In genomic region chr3:57288944-57289491, GRCm38 (mm10) we compare ENCODE assay signal across 15 mouse cellular contexts. TPM values are rescaled to one million over a fixed set of nuclear protein-coding genes. Genes with fewer than 3 reads are reported as not detected.
DNase-seq lines count a peak whose midpoint lies in the region; ATAC-seq and TF ChIP-seq lines count a peak whose summit lies in the region.
"Had no signal": no experiment of that assay in that cellular context is flagged by ENCODE, and none has a peak within 500 bp of the region (broad histone marks: within the 10 kb centered on the region; RNA-seq: fewer than 3 reads in every experiment).

No protein-coding gene starts in this region.

- no peak for TF ChIP-seq POLR2A in liver, adult 2 months (IDR thresholded peaks at IDR 0.05; ENCODE audit: extremely low read depth, insufficient read depth, low read length)

- ATAC-seq in liver, embryonic 12.5 days: no peak
- ATAC-seq in megakaryocyte progenitor cell, adult 5-6 weeks (replicated peaks; ENCODE audit: poor library complexity): no peak

- no peaks in the 10 kb centered on the region; the same call in none of the 2 replicates for H3K36me3 ChIP-seq in liver, adult 2 months (ENCODE audit: control insufficient read depth, insufficient read depth, low read length)
- no peaks in the 10 kb centered on the region for H3K36me3 ChIP-seq in liver, embryonic 12.5 days
- H3K36me3 ChIP-seq: embryonic facial prominence, embryonic 12.5 days; hindbrain, embryonic 15.5 days had no signal

- no peaks in the 10 kb centered on the region for H3K9me3 ChIP-seq in liver, embryonic 12.5 days (replicated peaks)
- H3K9me3 ChIP-seq: embryonic facial prominence, embryonic 12.5 days; hindbrain, embryonic 15.5 days had no signal

- peak overlapping the region; percentile 92 for H3K27ac ChIP-seq in gastrocnemius, adult 2 months
- peak overlapping the region; percentile 54 for H3K27ac ChIP-seq in liver, adult 2 months (replicated peaks; ENCODE audit: insufficient read depth, low read depth, low read length)
- no peak overlapping the region for H3K27ac ChIP-seq in liver, embryonic 12.5 days
- H3K27ac ChIP-seq: hindbrain, embryonic 15.5 days; macrophage had no signal

- intact Hi-C loops in gastrocnemius, adult 2 months (cut with DNase I): no loop called here

- H3K4me1 ChIP-seq in liver, adult 2 months (ENCODE audit: control insufficient read depth, insufficient read depth, low read length): peaks cover 12% of the 10 kb centered on the region; the same call in 1 of the 2 replicates
- H3K4me1 ChIP-seq in liver, embryonic 12.5 days: 0 out of 2 replicates have a peak, but pooled peaks cover 6% of the 10 kb centered on the region
- H3K4me1 ChIP-seq: hindbrain, embryonic 15.5 days had no signal

- DNase-seq in gastrocnemius, adult 2 months: no peak
- no peak for DNase-seq in gastrocnemius, postnatal 10 days
- DNase-seq in liver, adult 2 months (ENCODE audit: extremely low read depth, low read depth, low spot score): no peak
- peak; percentile 13 for DNase-seq in adipocyte (ENCODE audit: low spot score)
- peak; percentile 22 for DNase-seq in kidney, postnatal 14 days
- DNase-seq in MN1 (ENCODE audit: low spot score): no peak
- DNase-seq: adrenal gland, postnatal 14 days; B cell, adult 2 months; cerebellum, adult 18-20 months; thymus, postnatal 4 days had no signal

- no peaks in the 10 kb centered on the region for H3K79me2 ChIP-seq in liver, adult 2 months (ENCODE audit: control insufficient read depth, insufficient read depth, low read length)

- H3K4me2 ChIP-seq in liver, embryonic 12.5 days: no peak overlapping the region
- H3K4me2 ChIP-seq: embryonic facial prominence, embryonic 12.5 days; hindbrain, embryonic 15.5 days had no signal

- TF ChIP-seq CTCF in gastrocnemius, adult 2 months (IDR thresholded peaks at IDR 0.05): no peak
- TF ChIP-seq CTCF in liver, adult 2 months (IDR thresholded peaks at IDR 0.05; ENCODE audit: low read depth, low read length): no peak

- no peak overlapping the region for H3K9ac ChIP-seq in liver, adult 2 months (ENCODE audit: low read depth, low read length)
- no peak overlapping the region for H3K9ac ChIP-seq in liver, embryonic 12.5 days
- H3K9ac ChIP-seq: embryonic facial prominence, embryonic 12.5 days; hindbrain, embryonic 15.5 days had no signal

- H3K27me3 ChIP-seq in liver, adult 2 months (ENCODE audit: control insufficient read depth, insufficient read depth, low read length): no peaks in the 10 kb centered on the region
- no peaks in the 10 kb centered on the region for H3K27me3 ChIP-seq in liver, embryonic 12.5 days (replicated peaks)
- H3K27me3 ChIP-seq: embryonic facial prominence, embryonic 12.5 days; hindbrain, embryonic 15.5 days had no signal

- WGBS in liver, adult 2 months: 83% methylated on average over 1 of the region's 1 CpGs
- WGBS in liver, embryonic 12.5 days (ENCODE audit: insufficient replicate concordance): 59% methylated on average over 1 of the region's 1 CpGs

- peak overlapping the region; percentile 33 for H3K4me3 ChIP-seq in gastrocnemius, adult 2 months
- H3K4me3 ChIP-seq in liver, adult 2 months (ENCODE audit: insufficient read depth, low read depth, low read length): no peak overlapping the region
- H3K4me3 ChIP-seq in liver, embryonic 12.5 days: no peak overlapping the region
- H3K4me3 ChIP-seq: embryonic facial prominence, embryonic 12.5 days; hindbrain, embryonic 15.5 days had no signal

RNA-seq across cellular contexts. Expression of gene Tm4sf1, which starts 12.8 kb away (rescaled TPM):
- total RNA-seq in gastrocnemius, adult 2 months (2021): 10 to 100 TPM; 15.6 to 20.9 TPM
- 10 to 100 TPM; 41.6 to 42.4 TPM for total RNA-seq in gastrocnemius, postnatal 10 days (2021)
- 24.3 and 29.0 TPM in 2 replicates for total RNA-seq in liver, adult 2 months (2014; rRNA removed)
- polyA plus RNA-seq in liver, adult 2 months (2012; rRNA removed): 15.9 and 16.3 TPM in 2 replicates
- 10.9 and 12.5 TPM in 2 replicates for polyA plus RNA-seq in liver, embryonic 12.5 days (2016; fragmentation: Nextera tagmentation; extraction: Ambion mirVana)
- not detected in 2 replicates for total RNA-seq in megakaryocyte progenitor cell, adult 5-6 weeks (2015)
- total RNA-seq in megakaryocyte progenitor cell, adult 5-6 weeks (2017): not detected in 2 replicates
- polyA plus RNA-seq: macrophage had no signal

Comparison
In these comparisons a context has a peak if more than half of its experiments do, and no peak if none do; other contexts are left out.
1. DNase-seq: peak in adipocyte (single experiment) and kidney, postnatal 14 days (single experiment); none in gastrocnemius, adult 2 months (single experiment), gastrocnemius, postnatal 10 days (single experiment), liver, adult 2 months (single experiment) and MN1 (single experiment).
2. RNA of gene Tm4sf1, which starts 12.8 kb away (total RNA-seq): 41.6 to 42.4 TPM in gastrocnemius, postnatal 10 days, 24.3 to 29.0 TPM in liver, adult 2 months and 15.6 to 20.9 TPM in gastrocnemius, adult 2 months; not detected in megakaryocyte progenitor cell, adult 5-6 weeks; every median in the first group is over 10 times any median in the second.